Comparison of ENCODE assay signal across 17 mouse cellular contexts in the genomic region with DNA sequence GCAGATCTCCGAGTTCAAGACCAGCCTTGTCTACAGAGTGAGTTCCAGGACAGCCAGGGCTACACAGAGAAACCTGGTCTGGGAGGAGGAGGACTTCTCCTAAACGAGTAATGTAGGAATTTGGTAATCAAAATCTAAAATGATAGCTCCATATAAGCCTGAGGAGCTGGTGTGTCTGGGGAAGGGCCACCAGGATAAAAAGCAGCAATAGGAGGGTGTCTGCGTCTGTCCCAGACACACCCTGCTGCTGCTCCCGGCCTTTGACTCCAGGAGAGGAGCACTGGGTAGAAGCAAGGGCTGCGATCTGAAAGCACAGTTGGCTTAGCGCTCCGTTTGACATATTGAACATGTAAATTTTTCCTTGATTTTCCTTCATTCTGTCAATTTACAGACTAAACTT. TPM values are rescaled to one million over a fixed set of nuclear protein-coding genes. Genes with fewer than 3 reads are reported as not detected.
DNase-seq lines count a peak whose midpoint lies in the region; ATAC-seq and TF ChIP-seq lines count a peak whose summit lies in the region.
"Had no signal": no experiment of that assay in that cellular context is flagged by ENCODE, and none has a peak within 500 bp of the region (broad histone marks: within the 10 kb centered on the region; RNA-seq: fewer than 3 reads in every experiment).

No protein-coding gene starts in this region.

- no peak overlapping the region for H3K4me3 ChIP-seq in heart, embryonic 14.5 days (ENCODE audit: control insufficient read depth in 1 of 2, insufficient read depth in 1 of 2, low read depth in 1 of 2, low read length in 2 of 2)
- no peak overlapping the region for H3K4me3 ChIP-seq in limb, embryonic 13.5 days
- no peak overlapping the region for H3K4me3 ChIP-seq in limb, embryonic 10.5 days
- no peak overlapping the region for H3K4me3 ChIP-seq in bone marrow, adult 2 months (replicated peaks; ENCODE audit: control insufficient read depth, low read depth, low read length)
- H3K4me3 ChIP-seq in intestine, embryonic 16.5 days (ENCODE audit: low read length), result no peak overlapping the region
- H3K4me3 ChIP-seq: forebrain, embryonic 12.5 days had no signal

- peak overlapping the region in 1 of 2 experiments; percentile 80; a peak in 2 of 4 replicates for H3K27ac ChIP-seq in heart, embryonic 14.5 days (replicated peaks in 1 of 2; ENCODE audit: control insufficient read depth in 1 of 2, insufficient read depth in 1 of 2, low read depth in 2 of 2, low read length in 2 of 2)
- H3K27ac ChIP-seq in limb, embryonic 13.5 days, result peak overlapping the region; percentile 6; the same call in 1 of the 2 replicates
- no peak overlapping the region for H3K27ac ChIP-seq in limb, embryonic 10.5 days
- 0 out of 2 replicates have a peak overlapping the region, but pooled peaks have one; percentile 37 for H3K27ac ChIP-seq in bone marrow, adult 2 months (ENCODE audit: control insufficient read depth, insufficient read depth, low read depth, low read length, poor library complexity)
- peak overlapping the region; percentile 62 for H3K27ac ChIP-seq in intestine, embryonic 16.5 days (ENCODE audit: low read length)
- H3K27ac ChIP-seq: forebrain, embryonic 12.5 days had no signal

- 0 out of 2 replicates have a peak overlapping the region, but pooled peaks have one; percentile 19 for H3K9ac ChIP-seq in heart, embryonic 14.5 days (ENCODE audit: low read length)
- H3K9ac ChIP-seq in limb, embryonic 13.5 days, result no peak overlapping the region
- no peak overlapping the region for H3K9ac ChIP-seq in intestine, embryonic 16.5 days (ENCODE audit: low read depth, low read length)
- H3K9ac ChIP-seq: forebrain, embryonic 12.5 days had no signal

- DNase-seq in heart, postnatal 36 days, result no peak
- DNase-seq in limb, embryonic 10.5 days (ENCODE audit: low spot score), result no peak
- DNase-seq in cerebellum, adult 9-10 months, result no peak
- DNase-seq: adrenal gland, postnatal 10 days; cerebellum, adult 11-12 months; gastrocnemius, postnatal 25 days; layer of hippocampus, postnatal 36 days; lung, adult 18-20 months; right cerebral cortex, postnatal 25 days had no signal

- no peak for TF ChIP-seq POLR2A in bone marrow, adult 2 months (IDR thresholded peaks at IDR 0.05; ENCODE audit: borderline replicate concordance, control insufficient read depth, low read depth, low read length)

- no peak for ATAC-seq in heart, embryonic 14.5 days (ENCODE audit: insufficient number of reproducible peaks, insufficient read depth, low FRiP score, low read depth)
- ATAC-seq in limb, embryonic 13.5 days (ENCODE audit: low FRiP score, low read depth), result no peak
- ATAC-seq in intestine, embryonic 16.5 days, result peak; percentile 68
- ATAC-seq: CD4-positive, CD25-positive, alpha-beta regulatory T cell, adult 4 months; inflammation-experienced regulatory T-cells, adult 6 months had no signal

- H3K4me2 ChIP-seq in heart, embryonic 14.5 days (ENCODE audit: low read length), result no peak overlapping the region
- no peak overlapping the region for H3K4me2 ChIP-seq in limb, embryonic 13.5 days (replicated peaks)
- H3K4me2 ChIP-seq in intestine, embryonic 16.5 days (ENCODE audit: low read depth, low read length), result 0 out of 2 replicates have a peak overlapping the region, but pooled peaks have one; percentile 12
- H3K4me2 ChIP-seq: forebrain, embryonic 12.5 days had no signal

- intact Hi-C loops in heart, postnatal 36 days (cut with DNase I), result loop anchor here (2.0 kb wide), 1 partner anchor 42 kb away; no protein-coding TSS in a partner anchor

- peaks cover 22 to 61% of the 10 kb centered on the region in 2 experiments for H3K4me1 ChIP-seq in heart, embryonic 14.5 days (ENCODE audit: control insufficient read depth in 2 of 2, insufficient read depth in 2 of 2, low read length in 2 of 2)
- H3K4me1 ChIP-seq in limb, embryonic 13.5 days, result peaks cover 40% of the 10 kb centered on the region
- peaks cover 27% of the 10 kb centered on the region for H3K4me1 ChIP-seq in limb, embryonic 10.5 days
- H3K4me1 ChIP-seq in bone marrow, adult 2 months (ENCODE audit: control insufficient read depth, insufficient read depth, low read length), result peaks cover 26% of the 10 kb centered on the region
- H3K4me1 ChIP-seq in intestine, embryonic 16.5 days (ENCODE audit: control insufficient read depth, insufficient read depth, low read length), result peaks cover 52% of the 10 kb centered on the region

- WGBS in heart, embryonic 14.5 days, result 65% methylated on average over 7 of the region's 7 CpGs
- 84% methylated on average over 7 of the region's 7 CpGs for WGBS in limb, embryonic 13.5 days
- WGBS in limb, embryonic 10.5 days, result 87% methylated on average over 7 of the region's 7 CpGs
- WGBS in bone marrow, adult 2 months, result 76% methylated on average over 7 of the region's 7 CpGs
- 53% methylated on average over 7 of the region's 7 CpGs for WGBS in intestine, embryonic 16.5 days

- no peaks in the 10 kb centered on the region for H3K9me3 ChIP-seq in heart, embryonic 14.5 days (ENCODE audit: control insufficient read depth, low read length)
- H3K9me3 ChIP-seq in limb, embryonic 13.5 days, result no peaks in the 10 kb centered on the region
- H3K9me3 ChIP-seq in limb, embryonic 10.5 days (replicated peaks), result no peaks in the 10 kb centered on the region
- H3K9me3 ChIP-seq in intestine, embryonic 16.5 days (ENCODE audit: control insufficient read depth, low read length), result no peaks in the 10 kb centered on the region
- H3K9me3 ChIP-seq: forebrain, embryonic 12.5 days had no signal

- peaks cover 28% of the 10 kb centered on the region for H3K36me3 ChIP-seq in heart, embryonic 14.5 days (ENCODE audit: control insufficient read depth, insufficient read depth, low read length)
- H3K36me3 ChIP-seq in limb, embryonic 13.5 days, result peaks cover 36% of the 10 kb centered on the region
- H3K36me3 ChIP-seq in limb, embryonic 10.5 days, result peaks cover 36% of the 10 kb centered on the region
- H3K36me3 ChIP-seq in intestine, embryonic 16.5 days (ENCODE audit: control insufficient read depth, insufficient read depth, low read length), result peaks cover 2% of the 10 kb centered on the region; the same call in 1 of the 2 replicates

- TF ChIP-seq CTCF in bone marrow, adult 2 months (IDR thresholded peaks at IDR 0.05; ENCODE audit: control insufficient read depth, insufficient read depth, low read length), result no peak

- H3K27me3 ChIP-seq in heart, embryonic 14.5 days (ENCODE audit: control insufficient read depth, insufficient read depth, low read length), result no peaks in the 10 kb centered on the region
- H3K27me3 ChIP-seq in limb, embryonic 13.5 days, result no peaks in the 10 kb centered on the region
- no peaks in the 10 kb centered on the region for H3K27me3 ChIP-seq in limb, embryonic 10.5 days (ENCODE audit: low read depth, poor library complexity, severe bottlenecking)
- no peaks in the 10 kb centered on the region for H3K27me3 ChIP-seq in intestine, embryonic 16.5 days (replicated peaks; ENCODE audit: control insufficient read depth, insufficient read depth, low read length)
- H3K27me3 ChIP-seq: forebrain, embryonic 12.5 days had no signal

RNA-seq across cellular contexts. Expression of gene Cd164l2, which starts 36.7 kb away (rescaled TPM):
- 0.42 and 0.82 TPM in 2 replicates for polyA plus RNA-seq in heart, embryonic 14.5 days (2014; fragmentation: Nextera tagmentation; extraction: Ambion mirVana)
- total RNA-seq in heart, postnatal 36 days (2021), result under 1 TPM in 1 of 2 experiments, not detected in 1; 0.51 TPM
- polyA plus RNA-seq in limb, embryonic 13.5 days (2015; fragmentation: Nextera tagmentation; extraction: Ambion mirVana), result 2.8 and 5.9 TPM in 2 replicates
- 3.1 and 4.1 TPM in 2 replicates for polyA plus RNA-seq in limb, embryonic 10.5 days (2016; fragmentation: Nextera tagmentation; extraction: Ambion mirVana)
- not detected in 2 replicates for polyA plus RNA-seq in bone marrow, adult 2 months (2011; ENCODE audit: insufficient read depth, insufficient read length, low replicate concordance, missing spikeins)
- polyA plus RNA-seq in intestine, embryonic 16.5 days (2015; fragmentation: Nextera tagmentation; extraction: Ambion mirVana), result 1.6 and 2.0 TPM in 2 replicates
- total RNA-seq: gastrocnemius, postnatal 25 days had no signal
- polyA plus RNA-seq: inflammation-experienced regulatory T-cells, adult 6 months had no signal

RNA-seq across cellular contexts. Expression of gene Gpr3, which starts 37.1 kb away (rescaled TPM):
- polyA plus RNA-seq in heart, embryonic 14.5 days (2014; fragmentation: Nextera tagmentation; extraction: Ambion mirVana), result 0.20 and 0.58 TPM in 2 replicates
- under 1 TPM in 1 of 2 experiments, not detected in 1; 0.16 TPM for total RNA-seq in heart, postnatal 36 days (2021)
- 0.32 and 0.38 TPM in 2 replicates for polyA plus RNA-seq in limb, embryonic 13.5 days (2015; fragmentation: Nextera tagmentation; extraction: Ambion mirVana)
- 0.51 and 0.72 TPM in 2 replicates for polyA plus RNA-seq in limb, embryonic 10.5 days (2016; fragmentation: Nextera tagmentation; extraction: Ambion mirVana)
- not detected in 2 replicates for polyA plus RNA-seq in bone marrow, adult 2 months (2011; ENCODE audit: insufficient read depth, insufficient read length, low replicate concordance, missing spikeins)
- polyA plus RNA-seq in intestine, embryonic 16.5 days (2015; fragmentation: Nextera tagmentation; extraction: Ambion mirVana), result 0.05 and 0.24 TPM in 2 replicates
- total RNA-seq: gastrocnemius, postnatal 25 days had no signal
- polyA plus RNA-seq: CD4-positive, CD25-positive, alpha-beta regulatory T cell, adult 4 months; inflammation-experienced regulatory T-cells, adult 6 months; thymus, postnatal 0 days had no signal

RNA-seq across cellular contexts. Expression of gene Wasf2, which starts 45.0 kb away (rescaled TPM):
- polyA plus RNA-seq in heart, embryonic 14.5 days (2014; fragmentation: Nextera tagmentation; extraction: Ambion mirVana), result 50.7 and 68.6 TPM in 2 replicates
- 10 to 100 TPM; 81.4 to 89.2 TPM for total RNA-seq in heart, postnatal 36 days (2021)
- polyA plus RNA-seq in limb, embryonic 13.5 days (2015; fragmentation: Nextera tagmentation; extraction: Ambion mirVana), result 114 and 132 TPM in 2 replicates
- 62.9 and 73.7 TPM in 2 replicates for polyA plus RNA-seq in limb, embryonic 10.5 days (2016; fragmentation: Nextera tagmentation; extraction: Ambion mirVana)
- polyA plus RNA-seq in bone marrow, adult 2 months (2011; ENCODE audit: insufficient read depth, insufficient read length, low replicate concordance, missing spikeins), result 31.9 and 56.6 TPM in 2 replicates
- polyA plus RNA-seq in intestine, embryonic 16.5 days (2015; fragmentation: Nextera tagmentation; extraction: Ambion mirVana), result 76.9 and 81.9 TPM in 2 replicates
